Mouse (Mus musculus): ENCODE measurements around the gene Defb30.

Defb30 gene

GRCm38 (mm10) chr14:63049910-63050370 lies at the start of gene Defb30:
TSS of gene Defb30 (minus strand) at chr14:63049960.
- in situ Hi-C loops (cut with MboI, MseI): no loop called here

GRCm38 (mm10) chr14:63067708-63068107 lies 17.9 kb upstream of the Defb30 start:
- in situ Hi-C loops (cut with MboI, MseI): loop anchor here in 1 of 2 experiments (10.0 kb wide), 1 partner anchor 287 kb away; no protein-coding TSS in a partner anchor

- in situ Hi-C loops (cut with MboI, MseI): loop anchor here in 1 of 2 experiments (10.0 kb wide), 1 partner anchor 288 kb away; no protein-coding TSS in a partner anchor
Observed at GRCm38 (mm10) chr14:63066630-63067310, 17.0 kb upstream of the Defb30 start.

- in situ Hi-C loops (cut with MboI, MseI): loop anchor here in 1 of 2 experiments (10.0 kb wide), 1 partner anchor 289 kb away; no protein-coding TSS in a partner anchor
Observed at GRCm38 (mm10) chr14:63065391-63065790, 15.6 kb upstream of the Defb30 start.

- in situ Hi-C loops (cut with MboI, MseI): loop anchor here in 1 of 2 experiments (10.0 kb wide), 1 partner anchor 293 kb away; no protein-coding TSS in a partner anchor
Observed at GRCm38 (mm10) chr14:63062184-63062583, 12.4 kb upstream of the Defb30 start.

- in situ Hi-C loops (cut with MboI, MseI): loop anchor here in 1 of 2 experiments (10.0 kb wide), 1 partner anchor 294 kb away; no protein-coding TSS in a partner anchor
Observed at GRCm38 (mm10) chr14:63060361-63060760, 10.6 kb upstream of the Defb30 start.

- in situ Hi-C loops (cut with MboI, MseI): loop anchor here in 1 of 2 experiments (5.0 kb wide), 1 partner anchor 303 kb away; no protein-coding TSS in a partner anchor
Observed at GRCm38 (mm10) chr14:63054729-63055128, 5.0 kb upstream of the Defb30 start.

- in situ Hi-C loops (cut with MboI, MseI): no loop called here
Observed at GRCm38 (mm10) chr14:63050769-63051168, 1.0 kb upstream of the Defb30 start.

- in situ Hi-C loops (cut with MboI, MseI): no loop called here
Observed at GRCm38 (mm10) chr14:63046691-63047090, 3.1 kb downstream of the Defb30 start, which contains the start of gene Defb42. TSS of gene Defb42 (plus strand) at chr14:63046991.

- in situ Hi-C loops (cut with MboI, MseI): no loop called here
Observed at GRCm38 (mm10) chr14:63020524-63021156, 29.1 kb downstream of the Defb30 start.

- in situ Hi-C loops (cut with MboI, MseI): no loop called here
Observed at GRCm38 (mm10) chr14:63014667-63015066, 35.1 kb downstream of the Defb30 start.

- in situ Hi-C loops (cut with MboI, MseI): no loop called here
Observed at GRCm38 (mm10) chr14:63013082-63013481, 36.7 kb downstream of the Defb30 start.

- in situ Hi-C loops (cut with MboI, MseI): no loop called here
Observed at GRCm38 (mm10) chr14:63011471-63011870, 38.3 kb downstream of the Defb30 start, which contains the start of gene Defb43. TSS of gene Defb43 (plus strand) at chr14:63011771.

GRCm38 (mm10) chr14:63002588-63002987 lies 47.2 kb downstream of the Defb30 start:
- in situ Hi-C loops (cut with MboI, MseI): no loop called here

GRCm38 (mm10) chr14:62998977-62999376 lies 50.8 kb downstream of the Defb30 start:
- in situ Hi-C loops (cut with MboI, MseI): no loop called here

GRCm38 (mm10) chr14:62997777-62998176 lies 52.0 kb downstream of the Defb30 start, which contains the start of gene Defb47:
TSS of gene Defb47 (plus strand) at chr14:62998077.
- in situ Hi-C loops (cut with MboI, MseI): no loop called here

- in situ Hi-C loops (cut with MboI, MseI): no loop called here
Observed at GRCm38 (mm10) chr14:62991849-62992510, 57.8 kb downstream of the Defb30 start.

- in situ Hi-C loops (cut with MboI, MseI): no loop called here
Observed at GRCm38 (mm10) chr14:62991271-62991670, 58.5 kb downstream of the Defb30 start.

GRCm38 (mm10) chr14:62984410-62984809 lies 65.3 kb downstream of the Defb30 start, which contains the start of gene Defb48:
TSS of gene Defb48 (minus strand) at chr14:62984510.
- in situ Hi-C loops (cut with MboI, MseI): no loop called here
